In genomic region chr4:143297016-143297556, GRCm38 (mm10) we compare ENCODE assay signal across 10 mouse cellular contexts. TPM values are rescaled to one million over a fixed set of nuclear protein-coding genes. Genes with fewer than 3 reads are reported as not detected.
DNase-seq lines count a peak whose midpoint lies in the region; ATAC-seq and TF ChIP-seq lines count a peak whose summit lies in the region.
"Had no signal": no experiment of that assay in that cellular context is flagged by ENCODE, and none has a peak within 500 bp of the region (broad histone marks: within the 10 kb centered on the region; RNA-seq: fewer than 3 reads in every experiment).

No protein-coding gene starts in this region.

- no peak overlapping the region; the same call in 1 of the 2 replicates for H3K9ac ChIP-seq in embryonic facial prominence, embryonic 12.5 days
- H3K9ac ChIP-seq in intestine, embryonic 16.5 days (ENCODE audit: low read depth, low read length): peak overlapping the region; percentile 9; the same call in 1 of the 2 replicates
- peak overlapping the region; percentile 56 for H3K9ac ChIP-seq in neural tube, embryonic 12.5 days
- no peak overlapping the region for H3K9ac ChIP-seq in liver, embryonic 12.5 days

- no peak for DNase-seq in layer of hippocampus, adult 2 months (ENCODE audit: low spot score in 2 of 2)
- no peak for DNase-seq in layer of hippocampus, postnatal 14 days (ENCODE audit: low spot score in 2 of 2)
- DNase-seq in frontal cortex, postnatal 14 days (ENCODE audit: low spot score in 2 of 2): no peak
- DNase-seq in gastrocnemius, postnatal 4 days (ENCODE audit: low spot score in 2 of 2): no peak

- WGBS in embryonic facial prominence, embryonic 12.5 days: 7% methylated on average over 12 of the region's 12 CpGs
- WGBS in intestine, embryonic 16.5 days: 27% methylated on average over 12 of the region's 12 CpGs
- WGBS in neural tube, embryonic 12.5 days: 3% methylated on average over 12 of the region's 12 CpGs
- WGBS in liver, embryonic 12.5 days (ENCODE audit: insufficient replicate concordance): 28% methylated on average over 12 of the region's 12 CpGs

- ATAC-seq in embryonic facial prominence, embryonic 12.5 days (ENCODE audit: insufficient number of reproducible peaks, insufficient read depth, low FRiP score, low TSS enrichment): no peak
- no peak for ATAC-seq in intestine, embryonic 16.5 days
- peak; percentile 62 for ATAC-seq in neural tube, embryonic 12.5 days (ENCODE audit: low FRiP score, low read depth)
- no peak for ATAC-seq in liver, embryonic 12.5 days

- H3K4me1 ChIP-seq in embryonic facial prominence, embryonic 12.5 days: peaks cover 45% of the 10 kb centered on the region
- H3K4me1 ChIP-seq in intestine, embryonic 16.5 days (ENCODE audit: control insufficient read depth, insufficient read depth, low read length): peaks cover 13% of the 10 kb centered on the region
- peaks cover 46% of the 10 kb centered on the region for H3K4me1 ChIP-seq in neural tube, embryonic 12.5 days
- 0 out of 2 replicates have a peak, but pooled peaks cover 4% of the 10 kb centered on the region for H3K4me1 ChIP-seq in liver, embryonic 12.5 days
- H3K4me1 ChIP-seq: megakaryocyte, embryonic 14.5 days had no signal

- H3K27me3 ChIP-seq in embryonic facial prominence, embryonic 12.5 days: no peaks in the 10 kb centered on the region
- peaks cover 3% of the 10 kb centered on the region; the same call in 1 of the 2 replicates for H3K27me3 ChIP-seq in intestine, embryonic 16.5 days (replicated peaks; ENCODE audit: control insufficient read depth, insufficient read depth, low read length)
- H3K27me3 ChIP-seq in neural tube, embryonic 12.5 days (replicated peaks): no peaks in the 10 kb centered on the region
- peaks cover 68% of the 10 kb centered on the region for H3K27me3 ChIP-seq in liver, embryonic 12.5 days (replicated peaks)

- no peaks in the 10 kb centered on the region; the same call in 1 of the 2 replicates for H3K36me3 ChIP-seq in embryonic facial prominence, embryonic 12.5 days
- H3K36me3 ChIP-seq in intestine, embryonic 16.5 days (ENCODE audit: control insufficient read depth, insufficient read depth, low read length): no peaks in the 10 kb centered on the region
- H3K36me3 ChIP-seq in neural tube, embryonic 12.5 days: peaks cover 20% of the 10 kb centered on the region
- no peaks in the 10 kb centered on the region for H3K36me3 ChIP-seq in liver, embryonic 12.5 days

- H3K9me3 ChIP-seq in embryonic facial prominence, embryonic 12.5 days: no peaks in the 10 kb centered on the region
- no peaks in the 10 kb centered on the region for H3K9me3 ChIP-seq in intestine, embryonic 16.5 days (ENCODE audit: control insufficient read depth, low read length)
- 0 out of 2 replicates have a peak, but pooled peaks cover 4% of the 10 kb centered on the region for H3K9me3 ChIP-seq in neural tube, embryonic 12.5 days
- no peaks in the 10 kb centered on the region for H3K9me3 ChIP-seq in liver, embryonic 12.5 days (replicated peaks)

- TF ChIP-seq CTCF in layer of hippocampus, adult 2 months (conservative IDR thresholded peaks at IDR 0.05): no peak

- H3K4me3 ChIP-seq in layer of hippocampus, adult 2 months: peak overlapping the region; percentile 39
- H3K4me3 ChIP-seq in embryonic facial prominence, embryonic 12.5 days: peak overlapping the region; percentile 19
- H3K4me3 ChIP-seq in intestine, embryonic 16.5 days (ENCODE audit: low read length): peak overlapping the region; percentile 21
- peak overlapping the region; percentile 57 for H3K4me3 ChIP-seq in neural tube, embryonic 12.5 days
- no peak overlapping the region for H3K4me3 ChIP-seq in liver, embryonic 12.5 days
- H3K4me3 ChIP-seq: erythroblast, embryonic 14.5 days; megakaryocyte, embryonic 14.5 days had no signal

- H3K4me2 ChIP-seq in embryonic facial prominence, embryonic 12.5 days (replicated peaks): peak overlapping the region; percentile 70
- peak overlapping the region; percentile 46 for H3K4me2 ChIP-seq in intestine, embryonic 16.5 days (ENCODE audit: low read depth, low read length)
- peak overlapping the region; percentile 77 for H3K4me2 ChIP-seq in neural tube, embryonic 12.5 days (replicated peaks)
- no peak overlapping the region for H3K4me2 ChIP-seq in liver, embryonic 12.5 days

- peak overlapping the region; percentile 43; the same call in 1 of the 2 replicates for H3K27ac ChIP-seq in layer of hippocampus, adult 2 months
- peak overlapping the region; percentile 24; the same call in 1 of the 2 replicates for H3K27ac ChIP-seq in embryonic facial prominence, embryonic 12.5 days
- no peak overlapping the region for H3K27ac ChIP-seq in intestine, embryonic 16.5 days (ENCODE audit: low read length)
- H3K27ac ChIP-seq in neural tube, embryonic 12.5 days: peak overlapping the region; percentile 75
- no peak overlapping the region for H3K27ac ChIP-seq in liver, embryonic 12.5 days

RNA-seq across cellular contexts. Expression of gene Pdpn, which starts 2.3 kb away (rescaled TPM):
- total RNA-seq in layer of hippocampus, adult 2 months (2021): 10 to 100 TPM; 19.5 to 19.6 TPM
- 10 to 100 TPM; 14.2 to 19.7 TPM for total RNA-seq in layer of hippocampus, postnatal 14 days (2021)
- 37.1 and 39.0 TPM in 2 replicates for polyA plus RNA-seq in embryonic facial prominence, embryonic 12.5 days (2016; fragmentation: Nextera tagmentation; extraction: Ambion mirVana)
- polyA plus RNA-seq in intestine, embryonic 16.5 days (2015; fragmentation: Nextera tagmentation; extraction: Ambion mirVana): 22.3 and 22.6 TPM in 2 replicates
- 116 and 121 TPM in 2 replicates for polyA plus RNA-seq in neural tube, embryonic 12.5 days (2016; fragmentation: Nextera tagmentation; extraction: Ambion mirVana)
- 1.7 and 2.5 TPM in 2 replicates for polyA plus RNA-seq in liver, embryonic 12.5 days (2016; fragmentation: Nextera tagmentation; extraction: Ambion mirVana)
- total RNA-seq in gastrocnemius, postnatal 4 days (2021): 10 to 100 TPM; 36.8 to 40.9 TPM
- polyA plus RNA-seq: erythroblast, embryonic 14.5 days had no signal

RNA-seq across cellular contexts. Expression of gene Lrrc38, which starts 52.5 kb away (rescaled TPM):
- total RNA-seq in layer of hippocampus, adult 2 months (2021): 1 to 10 TPM in 1 of 2 experiments, under 1 TPM in 1; 0.82 to 1.4 TPM
- under 1 TPM; 0.81 to 0.95 TPM for total RNA-seq in layer of hippocampus, postnatal 14 days (2021)
- 0.40 and 0.43 TPM in 2 replicates for polyA plus RNA-seq in embryonic facial prominence, embryonic 12.5 days (2016; fragmentation: Nextera tagmentation; extraction: Ambion mirVana)
- polyA plus RNA-seq in intestine, embryonic 16.5 days (2015; fragmentation: Nextera tagmentation; extraction: Ambion mirVana): not detected in 2 replicates
- polyA plus RNA-seq in neural tube, embryonic 12.5 days (2016; fragmentation: Nextera tagmentation; extraction: Ambion mirVana): 0.79 and 0.86 TPM in 2 replicates
- polyA plus RNA-seq in liver, embryonic 12.5 days (2016; fragmentation: Nextera tagmentation; extraction: Ambion mirVana): not detected in 2 replicates
- total RNA-seq in gastrocnemius, postnatal 4 days (2021): 10 to 100 TPM; 11.2 to 12.2 TPM
- polyA plus RNA-seq: erythroblast, embryonic 14.5 days had no signal

Comparison
In these comparisons a context has a peak if more than half of its experiments do, and no peak if none do; other contexts are left out.
1. H3K27ac ChIP-seq: peak in layer of hippocampus, adult 2 months (single experiment), embryonic facial prominence, embryonic 12.5 days (single experiment) and neural tube, embryonic 12.5 days (single experiment); none in intestine, embryonic 16.5 days (single experiment) and liver, embryonic 12.5 days (single experiment).
2. H3K9ac ChIP-seq: peak in intestine, embryonic 16.5 days (single experiment) and neural tube, embryonic 12.5 days (single experiment); none in embryonic facial prominence, embryonic 12.5 days (single experiment) and liver, embryonic 12.5 days (single experiment).